Mouse (Mus musculus) monocyte, adult 2 months (primary cell): Measurements from ENCODE around the gene Kcnj14.

Source experiments
- DNase-seq, 2 experiments: peaks; one replicate each; pipeline ENCODE4 v3.0.0; 2022; ENCODE audit warnings: low spot score in 2 of 2, low read depth in 1 of 2

Kcnj14 gene

DNA sequence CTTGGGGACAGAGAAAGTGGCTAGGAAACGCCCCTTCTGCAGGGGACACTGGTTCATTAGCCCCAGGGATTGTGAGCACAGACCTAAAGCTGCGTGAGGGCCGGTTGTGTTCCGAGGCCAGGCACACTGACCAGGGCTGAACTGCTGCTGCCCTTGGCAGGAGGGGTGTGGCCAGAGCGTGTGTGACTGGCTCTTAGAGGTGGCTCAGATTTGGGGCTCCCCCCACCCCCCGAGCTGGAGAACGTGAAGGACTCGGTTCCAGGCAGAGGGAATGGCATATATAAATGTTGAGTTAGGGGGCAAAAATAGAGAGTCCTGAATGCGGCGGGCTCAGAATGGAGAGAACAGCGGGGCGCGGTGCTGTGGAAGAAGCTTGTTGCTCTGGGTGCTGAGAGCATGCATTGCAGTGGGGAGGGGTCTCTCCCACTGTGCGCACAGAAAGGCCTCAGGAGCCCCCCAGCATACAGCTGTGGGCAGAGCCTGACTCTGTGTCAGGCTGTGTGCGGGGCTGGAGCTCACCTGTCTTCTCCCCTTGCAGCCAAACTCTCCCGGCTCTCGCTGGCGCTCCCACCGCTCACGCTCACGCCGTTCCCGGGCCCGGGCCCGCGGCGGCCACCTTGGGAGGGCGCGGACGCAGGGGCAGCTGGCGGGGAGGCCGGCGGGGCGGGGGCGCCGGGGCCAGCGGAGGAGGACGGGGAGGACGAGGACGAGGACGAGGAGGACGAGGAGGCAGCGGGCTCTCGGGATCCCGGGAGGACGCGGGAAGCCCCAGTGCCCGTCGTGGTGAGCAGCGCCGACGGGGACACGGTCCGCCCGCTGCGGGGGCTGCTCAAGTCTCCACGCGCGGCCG is 26.7 kb downstream of the Kcnj14 start:
- no peak for DNase-seq

DNA sequence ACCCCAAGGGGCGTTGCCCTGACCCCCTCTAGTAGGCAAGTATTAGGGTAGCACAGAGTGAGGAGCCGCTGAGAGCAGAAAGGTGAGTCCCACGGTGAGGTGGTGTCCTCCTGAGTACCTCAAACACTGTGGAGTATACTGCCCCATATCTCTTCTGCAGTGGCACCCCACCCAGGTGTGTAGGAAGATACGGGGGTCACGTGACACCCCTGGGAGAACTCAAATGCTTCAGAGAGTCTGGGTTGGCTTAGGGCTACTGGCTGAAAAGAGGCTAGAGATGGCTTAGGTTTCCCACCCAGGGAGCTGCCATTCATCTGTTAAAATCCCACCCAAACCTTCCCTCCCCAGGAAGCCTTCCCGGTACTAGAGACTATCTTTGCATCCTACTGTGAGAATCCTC is 27.6 kb downstream of the Kcnj14 start:
- DNase-seq = no peak

DNA sequence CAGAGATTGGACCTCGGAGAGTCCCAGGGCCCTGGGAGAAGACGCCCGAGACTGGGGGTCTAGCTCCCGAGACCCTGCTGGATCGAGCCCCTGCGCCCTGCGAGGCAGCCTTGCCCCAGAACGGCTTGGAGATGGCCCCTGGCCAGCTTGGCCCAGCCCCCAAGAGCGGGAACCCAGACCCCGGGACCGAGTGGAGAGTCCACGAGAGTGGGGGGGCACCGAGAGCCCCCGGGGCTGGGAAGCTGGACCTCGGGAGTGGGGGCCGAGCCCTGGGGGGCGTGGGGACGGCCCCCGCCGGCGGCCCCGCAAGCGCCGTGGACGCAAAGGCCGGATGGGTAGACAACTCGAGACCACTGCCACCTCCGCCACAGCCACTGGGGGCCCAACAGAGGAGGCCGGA is 29.6 kb downstream of the Kcnj14 start:
- DNase-seq = no peak

DNA sequence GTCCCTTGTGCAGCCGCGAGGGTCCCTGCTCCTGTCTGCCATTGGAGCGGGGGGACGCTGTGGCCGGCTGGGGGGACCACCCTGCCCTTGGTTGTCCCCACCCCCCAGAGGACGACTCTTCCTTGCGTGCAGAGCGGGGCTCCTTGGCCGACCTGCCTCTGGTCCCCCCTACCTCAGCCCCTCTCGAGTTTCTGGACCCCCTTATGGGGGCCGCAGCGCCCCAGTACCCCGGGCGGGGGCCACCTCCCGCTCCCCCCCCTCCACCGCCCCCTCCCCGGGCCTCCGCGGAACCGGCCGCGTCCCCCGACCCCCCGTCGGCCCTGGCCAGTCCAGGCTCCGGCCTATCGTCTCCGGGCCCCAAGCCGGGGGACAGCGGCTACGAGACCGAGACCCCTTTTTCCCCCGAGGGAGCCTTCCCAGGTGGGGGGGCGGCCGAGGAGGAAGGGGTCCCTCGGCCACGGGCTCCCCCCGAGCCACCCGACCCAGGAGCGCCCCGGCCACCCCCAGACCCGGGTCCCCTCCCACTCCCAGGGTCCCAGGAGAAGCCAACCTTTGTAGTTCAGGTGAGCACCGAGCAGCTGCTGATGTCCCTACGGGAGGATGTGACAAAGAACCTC is 30.5 kb downstream of the Kcnj14 start:
- no peak for DNase-seq

DNA sequence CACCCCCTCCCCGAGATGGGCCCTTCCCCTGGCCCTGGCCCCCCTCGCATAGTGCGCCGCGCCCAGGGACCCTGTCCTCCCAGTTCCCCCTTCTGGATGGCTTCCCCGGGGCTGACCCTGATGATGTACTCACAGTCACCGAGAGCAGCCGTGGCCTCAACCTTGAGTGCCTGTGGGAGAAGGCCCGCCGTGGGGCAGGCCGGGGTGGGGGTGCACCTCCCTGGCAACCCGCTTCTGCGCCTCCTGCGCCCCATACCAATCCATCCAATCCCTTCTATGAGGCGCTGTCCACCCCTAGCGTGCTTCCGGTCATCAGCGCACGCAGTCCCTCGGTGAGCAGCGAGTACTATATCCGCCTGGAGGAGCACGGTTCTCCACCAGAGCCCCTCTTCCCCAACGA is 31.3 kb downstream of the Kcnj14 start:
- DNase-seq = no peak

DNA sequence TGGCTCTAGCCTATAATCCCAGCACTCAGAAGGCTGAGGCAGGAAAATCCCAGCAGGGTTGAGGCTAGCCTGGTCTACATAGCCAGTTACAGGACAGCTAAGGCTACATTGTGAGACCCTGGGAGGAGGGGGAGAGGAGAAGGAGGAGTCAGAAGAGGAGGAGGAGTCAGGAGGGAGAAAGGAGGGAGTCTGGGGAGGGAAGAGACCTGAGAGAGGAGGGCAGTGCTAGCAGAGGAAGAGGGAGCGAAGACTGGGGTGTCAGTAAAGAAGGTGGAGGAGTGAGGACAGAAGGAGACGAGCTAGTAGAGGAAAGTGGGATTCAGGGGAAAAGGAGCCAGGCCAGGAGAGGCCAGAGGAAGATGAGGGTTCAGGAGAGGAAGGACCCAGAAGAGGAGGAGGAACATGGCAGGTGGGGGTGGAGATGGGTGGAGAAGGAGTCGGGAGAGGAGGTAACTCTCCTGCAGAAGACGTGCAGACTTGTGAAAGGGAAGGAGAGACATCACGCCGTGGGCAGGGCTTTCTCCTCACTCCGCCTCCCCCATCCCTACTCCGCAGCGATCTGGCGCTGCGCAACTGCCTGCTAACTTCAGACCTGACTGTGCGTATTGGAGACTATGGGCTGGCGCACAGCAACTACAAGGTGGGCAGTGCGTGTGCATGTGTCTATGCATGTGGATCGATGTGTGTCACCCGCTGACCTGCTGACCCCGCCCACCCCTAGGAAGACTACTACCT is 32.7 kb downstream of the Kcnj14 start:
- no peak for DNase-seq

DNA sequence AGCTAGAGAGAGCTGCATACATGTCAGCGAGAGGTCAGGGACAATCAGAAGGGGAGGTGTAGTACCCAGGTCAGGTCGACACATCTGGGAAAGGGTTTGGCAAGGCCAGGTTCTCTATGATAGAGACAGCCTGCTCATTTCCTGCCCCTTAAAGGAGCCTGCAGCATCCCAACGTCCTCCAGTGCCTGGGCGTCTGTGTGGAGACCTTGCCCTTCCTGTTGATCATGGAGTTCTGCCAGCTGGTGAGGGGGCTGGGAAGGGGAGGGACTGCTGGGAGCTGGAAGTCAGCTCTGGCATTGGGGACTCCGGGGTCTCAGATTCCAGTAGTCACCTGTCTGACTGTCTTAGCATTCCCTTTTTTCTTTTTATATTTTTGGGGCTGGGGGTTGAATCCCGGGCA is 33.9 kb downstream of the Kcnj14 start:
- no peak for DNase-seq

DNA sequence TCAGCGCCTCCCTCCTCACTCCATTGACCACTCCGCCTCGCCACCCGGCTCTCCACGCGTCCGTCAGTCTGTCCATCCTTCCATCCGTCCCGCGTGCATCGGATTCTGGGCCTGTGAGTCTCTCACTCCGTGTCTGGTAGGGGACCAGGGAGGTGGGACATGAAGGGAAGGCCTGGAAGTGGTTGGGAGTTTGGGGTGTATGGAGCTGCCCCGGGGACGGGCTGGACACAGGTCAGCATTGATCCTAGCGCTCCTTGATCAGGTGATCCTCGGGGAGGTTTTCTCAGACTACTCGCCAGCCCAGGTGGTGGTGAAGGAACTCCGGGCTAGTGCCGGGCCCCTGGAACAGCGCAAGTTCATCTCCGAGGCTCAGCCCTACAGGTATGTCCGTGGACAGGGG is 36.9 kb downstream of the Kcnj14 start:
- no peak for DNase-seq

DNA sequence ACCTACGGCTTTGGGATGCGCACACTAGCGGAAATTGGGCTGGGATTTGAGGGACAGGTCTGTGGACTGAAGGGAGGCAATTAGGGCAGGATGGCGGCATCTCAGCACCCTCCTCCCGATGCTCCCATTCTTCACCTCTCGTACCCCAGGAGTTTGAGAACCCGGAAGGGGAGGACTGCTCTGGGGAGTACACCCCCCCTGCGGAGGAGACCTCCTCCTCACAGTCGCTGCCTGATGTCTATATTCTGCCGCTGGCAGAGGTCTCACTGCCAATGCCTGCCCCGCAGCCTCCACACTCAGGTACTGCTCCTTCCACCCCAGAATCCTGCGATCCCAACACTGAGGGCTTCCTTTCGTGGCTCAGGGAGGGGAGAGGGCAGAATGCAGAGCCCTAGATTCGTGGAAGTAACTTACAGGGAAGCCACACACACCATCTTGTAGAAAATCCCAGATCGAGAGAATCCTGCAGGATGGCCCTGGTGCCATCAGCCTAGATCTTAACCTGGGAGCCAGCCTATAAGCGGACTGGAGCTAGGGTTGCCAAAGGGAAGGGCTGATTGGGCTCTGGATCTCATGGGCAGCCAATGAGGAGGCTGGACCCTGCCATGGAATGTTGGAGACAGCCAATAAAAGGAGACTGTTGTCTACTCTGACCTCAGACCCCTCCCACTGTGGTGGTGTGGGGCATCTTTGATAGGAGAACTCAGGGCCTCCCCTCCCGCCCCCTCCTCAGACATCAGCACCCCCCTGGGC is 37.7 kb downstream of the Kcnj14 start:
- DNase-seq = no peak

DNA sequence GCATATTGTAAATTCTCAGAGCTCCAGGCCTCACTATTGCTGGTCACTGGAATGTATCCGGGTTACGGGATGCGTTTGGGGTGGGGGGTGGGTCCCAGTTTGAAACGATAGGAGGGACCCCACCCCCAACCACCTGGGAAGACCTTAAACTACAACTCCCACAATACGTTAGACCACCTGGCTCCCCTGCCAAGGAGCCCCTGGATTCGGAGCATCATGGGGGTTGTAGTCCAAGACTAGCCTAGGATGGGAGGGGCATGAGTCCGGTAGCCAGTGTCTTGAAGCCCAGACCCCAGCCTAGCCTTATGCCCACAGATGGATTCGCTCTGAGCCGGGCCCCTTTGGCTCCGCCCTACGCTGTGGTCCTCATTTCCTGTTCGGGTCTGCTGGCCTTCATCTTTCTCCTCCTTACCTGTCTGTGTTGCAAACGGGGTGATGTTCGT is 38.4 kb downstream of the Kcnj14 start:
- no peak for DNase-seq

DNA sequence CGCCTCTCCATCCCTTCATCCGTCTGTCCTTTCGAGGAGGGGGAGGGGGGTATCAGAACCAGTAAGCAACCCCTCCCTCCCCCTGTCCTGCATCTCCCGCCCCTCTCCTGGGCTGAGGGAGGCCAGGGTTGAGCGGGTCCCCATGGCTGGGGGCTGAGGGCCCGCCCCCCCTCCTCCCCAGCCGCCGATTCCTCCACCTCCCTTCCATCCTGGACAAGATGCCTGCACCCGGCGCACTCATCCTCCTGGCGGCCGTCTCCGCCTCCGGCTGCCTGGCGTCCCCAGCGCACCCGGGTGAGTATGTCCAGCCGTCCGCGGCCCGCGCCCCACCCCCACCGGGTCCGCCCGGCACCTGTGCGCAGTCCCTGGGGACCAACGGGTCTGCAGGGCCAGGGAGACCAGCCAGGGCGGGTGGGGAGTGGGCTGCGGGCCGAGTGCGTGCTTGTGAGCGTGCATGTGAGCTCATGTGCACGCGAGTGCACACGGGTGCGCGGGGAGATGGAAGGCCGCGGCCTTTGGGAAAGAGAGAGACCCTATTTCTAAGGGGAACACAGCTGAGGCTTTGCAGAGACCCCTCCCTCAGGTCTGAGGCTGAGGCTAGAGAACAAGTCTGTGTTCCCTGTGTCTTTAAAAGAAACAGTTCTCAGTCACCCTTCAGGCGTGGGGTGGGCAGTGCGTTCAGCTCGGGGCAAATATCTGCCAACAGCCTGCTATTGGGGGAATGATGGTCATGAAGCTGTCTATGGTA is 39.0 kb downstream of the Kcnj14 start:
- DNase-seq = no peak

DNA sequence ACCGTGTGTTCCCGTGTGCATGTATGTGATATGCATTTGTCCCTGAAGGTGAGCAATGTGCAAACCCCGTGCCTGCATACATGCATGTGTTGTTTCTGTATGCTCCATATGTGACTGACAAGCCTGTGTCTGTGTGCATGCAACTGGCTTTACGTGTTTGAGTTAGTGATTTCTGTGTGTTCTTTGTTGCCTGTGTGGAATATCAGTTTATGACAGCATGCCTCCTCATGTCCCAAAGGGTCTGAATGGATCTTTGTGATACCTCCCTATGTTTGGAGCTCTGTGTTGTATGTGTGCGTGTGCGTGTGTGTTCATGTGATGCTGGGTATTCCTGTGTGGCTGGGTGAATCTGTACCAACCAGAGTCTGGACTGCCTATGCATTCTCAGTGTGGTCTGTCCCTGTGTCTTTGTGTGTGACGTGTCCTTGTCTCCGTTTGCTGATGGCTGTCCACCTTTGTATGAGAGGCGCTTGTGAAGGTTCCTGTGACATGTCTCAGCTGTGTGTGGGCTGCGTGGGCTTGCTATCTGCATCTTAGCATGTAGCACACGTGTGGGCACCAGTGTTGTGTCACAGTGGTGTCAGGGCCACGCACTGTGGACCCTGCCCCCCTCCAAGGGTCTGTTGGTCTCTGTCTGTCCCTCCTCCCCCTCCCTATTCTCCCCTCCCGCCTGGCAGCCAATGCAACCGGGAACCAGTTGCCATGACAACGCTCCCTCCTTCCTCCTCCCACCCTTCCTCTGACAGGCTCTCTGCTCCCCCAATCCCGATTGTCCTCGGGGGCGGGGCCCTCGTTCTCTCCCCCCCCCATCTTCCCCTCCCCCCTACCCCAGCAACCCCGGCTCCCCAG is 39.8 kb downstream of the Kcnj14 start, which contains the start of gene Sult2b1:
Gene Sult2b1, minus strand, starts transcription at position 146 of the 849 bp plus-strand sequence.
- DNase-seq = no peak

DNA sequence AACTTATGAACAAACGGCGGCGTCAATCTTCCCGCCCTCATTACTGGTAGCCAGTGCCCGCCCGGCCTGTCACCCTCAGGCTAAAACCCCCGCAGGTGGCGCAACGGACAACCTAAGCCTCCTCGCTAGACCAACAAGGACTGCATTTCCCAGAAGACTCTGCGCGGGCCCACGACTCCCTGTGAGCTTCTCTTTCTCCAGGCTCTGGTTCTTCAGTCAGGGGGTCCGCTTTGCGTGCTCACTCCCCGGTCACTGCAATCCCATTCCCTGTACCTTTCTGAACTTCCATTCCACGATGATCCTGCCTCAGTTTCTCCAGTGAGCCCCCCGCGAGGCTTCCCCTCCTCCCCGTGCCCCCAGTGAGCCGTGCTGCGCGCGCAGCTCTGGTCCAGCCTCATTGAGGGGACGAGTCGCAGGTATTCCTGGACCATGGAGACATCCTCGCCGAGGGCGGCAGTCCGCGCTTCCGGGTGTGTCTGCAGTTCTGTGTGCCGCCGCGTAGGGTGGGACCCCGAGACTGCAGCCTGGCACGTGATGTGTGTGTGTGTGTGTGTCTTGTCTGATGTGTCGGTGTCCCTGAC is 41.0 kb downstream of the Kcnj14 start, which contains the start of gene Lmtk3:
Gene Lmtk3, plus strand, starts transcription at position 228 of the 581 bp plus-strand sequence.
- no peak for DNase-seq

DNA sequence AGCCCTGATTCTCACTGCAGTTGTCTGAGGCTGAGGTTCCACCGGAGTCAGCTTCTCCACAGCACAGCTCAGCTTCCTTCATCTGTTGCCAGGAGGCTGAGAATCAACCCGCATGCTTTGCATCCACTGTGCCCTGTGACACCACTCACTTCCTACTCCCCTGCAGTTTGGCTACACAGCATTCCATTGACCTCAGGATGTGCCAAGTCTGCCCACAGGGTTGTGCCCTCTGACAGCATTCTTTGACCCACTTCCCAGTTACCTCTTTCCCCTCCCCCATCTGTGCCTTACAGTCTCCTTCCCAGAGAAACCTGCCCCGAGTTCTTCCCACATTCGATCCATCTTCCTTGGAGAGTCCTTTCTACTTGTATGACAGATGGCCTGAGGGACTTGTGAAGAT is 42.3 kb downstream of the Kcnj14 start:
- DNase-seq = no peak

DNA sequence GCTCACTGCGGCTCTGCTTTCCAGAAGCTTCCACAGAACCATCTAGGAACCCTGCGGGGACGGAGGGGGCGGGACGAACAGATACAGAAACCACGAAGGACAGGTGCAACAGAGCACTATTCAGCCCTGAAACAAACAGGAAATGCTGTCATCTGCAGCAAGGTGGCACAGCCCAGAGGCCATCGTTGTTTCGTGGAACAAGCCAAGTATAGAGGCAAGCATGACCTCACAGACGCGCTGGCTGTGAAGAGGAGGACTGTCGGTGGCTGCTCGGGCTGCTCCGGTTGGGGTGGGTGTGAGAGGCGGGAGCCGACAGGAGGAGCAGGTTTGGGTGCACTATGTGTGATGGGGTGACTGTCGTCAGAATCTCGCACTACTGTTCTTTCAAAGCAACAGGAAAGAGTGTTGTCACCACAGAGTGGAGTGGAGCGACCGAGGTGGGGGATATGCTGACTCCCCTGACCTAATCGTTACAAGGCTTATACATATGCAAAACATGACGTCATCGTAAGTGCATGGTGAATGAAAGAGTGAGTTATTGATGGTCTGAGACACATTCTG is 45.4 kb downstream of the Kcnj14 start:
- DNase-seq = no peak

DNA sequence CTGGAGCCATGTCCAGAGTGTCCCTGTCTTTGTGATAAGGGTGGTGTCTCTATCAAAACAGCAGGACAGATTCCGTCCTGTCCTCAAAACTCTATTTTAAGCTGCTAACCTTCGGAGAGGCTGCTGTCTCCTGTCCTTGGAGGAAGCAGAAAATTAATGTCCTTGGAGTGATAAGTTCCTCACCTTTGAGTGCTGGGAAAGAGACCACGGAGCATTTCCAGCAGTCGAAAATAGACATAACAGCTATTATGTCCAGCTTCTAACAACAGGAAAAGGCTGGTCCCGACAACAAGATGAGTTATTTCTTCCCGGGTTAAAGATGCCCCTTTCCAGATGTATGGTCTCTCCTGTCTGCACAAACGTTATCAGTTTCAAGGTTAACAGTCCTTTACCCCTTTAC is 49.3 kb downstream of the Kcnj14 start:
- no peak for DNase-seq

DNA sequence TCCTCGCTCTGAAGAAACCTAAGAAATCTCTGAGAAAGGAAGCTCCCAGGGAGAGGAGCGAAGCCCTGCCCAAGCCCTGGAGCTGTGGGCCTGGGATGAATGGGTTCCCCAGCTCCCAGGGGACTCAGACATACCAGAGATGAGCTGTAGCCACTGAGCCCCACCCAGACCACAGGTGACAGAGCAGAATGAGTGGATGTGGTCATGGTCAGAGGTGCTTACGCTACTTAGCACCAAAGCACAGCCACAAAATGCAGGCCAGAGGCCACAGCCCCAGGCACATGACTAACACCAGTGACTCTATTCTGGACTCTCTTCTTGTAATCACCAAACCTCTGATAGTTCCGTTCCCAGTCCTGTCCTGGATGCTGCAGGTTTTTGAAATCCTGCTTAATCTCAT is 53.5 kb downstream of the Kcnj14 start:
- DNase-seq = no peak

DNA sequence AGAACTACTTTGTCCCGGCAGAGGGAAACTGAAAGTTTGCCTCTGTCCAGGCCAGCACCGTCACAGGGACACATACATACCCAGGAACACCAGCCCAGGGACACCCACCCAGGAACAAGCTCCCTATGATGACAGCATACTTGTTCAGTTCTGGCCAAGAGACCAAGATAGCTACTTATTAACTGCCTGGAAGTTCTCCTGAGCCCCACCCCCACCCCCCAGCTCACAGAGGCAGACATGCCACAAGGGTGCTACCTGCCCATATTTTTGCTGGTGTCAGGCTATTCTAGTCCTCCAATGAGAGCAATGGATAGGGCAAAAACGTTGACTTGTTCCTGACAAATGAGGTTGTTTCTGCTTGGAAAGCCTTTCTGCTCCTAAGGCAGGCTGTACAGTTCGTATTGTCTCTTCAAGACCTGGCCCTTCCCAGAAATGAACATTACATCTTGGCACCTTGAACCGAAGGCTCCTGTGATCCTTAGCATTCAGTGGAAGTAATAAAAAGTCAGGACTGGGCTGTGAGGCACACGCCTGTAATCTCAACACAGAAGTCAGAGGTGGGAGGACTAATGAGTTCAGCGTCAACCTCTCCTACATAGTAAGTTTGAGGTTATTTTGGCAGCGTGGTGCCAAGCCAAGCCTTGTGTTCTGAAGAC is 54.0 kb downstream of the Kcnj14 start:
- DNase-seq = no peak
